Mouse (Mus musculus) heart, postnatal 0 days (tissue): Measurements from ENCODE around the gene Prrg2.

Experiments
- CTCF ChIP-seq: IDR thresholded peaks from 2 replicates; pipeline ENCODE4 v1.5.1; 2016; ENCODE audit warnings: antibody characterized with exemption, control low read depth, low read depth
- EP300 ChIP-seq: IDR thresholded peaks from 2 replicates; pipeline ENCODE4 v1.6.1; 2016; ENCODE audit warnings: antibody characterized with exemption, low read depth

DNA sequence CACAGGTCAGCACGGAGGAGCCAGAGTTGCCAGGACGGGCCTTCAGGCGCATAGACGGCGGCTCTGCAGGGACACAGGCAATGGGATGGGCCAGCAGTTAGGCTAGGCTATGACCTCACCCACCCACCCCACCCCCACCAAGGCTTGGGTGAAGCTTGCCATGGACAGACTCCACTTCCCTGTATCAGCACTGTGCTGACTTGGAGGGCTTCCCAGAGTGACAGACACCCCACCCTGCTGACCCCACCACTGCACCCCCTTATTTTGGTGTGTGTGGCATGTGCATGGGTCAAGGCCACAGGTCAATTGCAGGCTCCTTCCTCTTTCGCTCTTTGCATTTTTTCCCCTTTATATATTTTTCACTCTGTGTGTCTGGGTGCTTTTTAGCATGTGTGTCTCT lies 32.9 kb upstream of the Prrg2 start:
- TF ChIP-seq CTCF = no peak
- no peak for TF ChIP-seq EP300
